Mouse (Mus musculus) stomach, embryonic 14.5 days (tissue): ENCODE measurements around the gene Celf1. TPM values are rescaled to one million over a fixed set of nuclear protein-coding genes. Genes with fewer than 3 reads are reported as not detected.

Experiments used
- ATAC-seq: fragments of 200-750 bp; cut with Nextera tagmentation; 2 replicates; pipeline ENCODE4 v1.8.0; 2017; ENCODE audit warnings: low read depth, moderate TSS enrichment; ENCODE audit not compliant: insufficient number of reproducible peaks, insufficient read depth, low FRiP score
- H3K27ac ChIP-seq: fragments of 300-500 bp; sonication (generic); 2 replicates; pipeline ENCODE4 v1.5.1; 2014; ENCODE audit warnings: mild to moderate bottlenecking, low read length, moderate library complexity, mixed read lengths
- H3K27me3 ChIP-seq: fragments of 300-500 bp; sonication (generic); 2 replicates; pipeline ENCODE4 v1.6.1; 2014; ENCODE audit warnings: low read length, control low read depth, mixed read lengths; ENCODE audit not compliant: control insufficient read depth, insufficient read depth
- H3K36me3 ChIP-seq: fragments of 300-500 bp; sonication (generic); 2 replicates; pipeline ENCODE4 v1.6.1; 2014; ENCODE audit warnings: mild to moderate bottlenecking, control low read depth, low read length, moderate library complexity, mixed read lengths; ENCODE audit not compliant: control insufficient read depth, insufficient read depth
- H3K4me1 ChIP-seq: fragments of 300-500 bp; sonication (generic); 2 replicates; pipeline ENCODE4 v1.6.1; 2014; ENCODE audit warnings: low read length, control low read depth, mixed read lengths; ENCODE audit not compliant: control insufficient read depth, insufficient read depth
- H3K4me2 ChIP-seq: fragments of 300-500 bp; sonication (generic); replicated peaks from 2 replicates; pipeline ENCODE4 v1.6.1; 2014; ENCODE audit warnings: low read depth, low read length, control low read depth
- H3K4me3 ChIP-seq: fragments of 300-500 bp; sonication (generic); 2 replicates; pipeline ENCODE4 v1.5.1; 2014; ENCODE audit warnings: low read depth, low read length, control low read depth
- H3K9ac ChIP-seq: fragments of 300-500 bp; sonication (generic); replicated peaks from 2 replicates; pipeline ENCODE4 v1.6.1; 2014; ENCODE audit warnings: low read depth, mild to moderate bottlenecking, control low read depth, low read length, moderate library complexity, mixed read lengths
- H3K9me3 ChIP-seq: fragments of 300-500 bp; sonication (generic); 2 replicates; pipeline ENCODE4 v1.6.1; 2016; ENCODE audit warnings: low read depth, low read length, control low read depth; ENCODE audit not compliant: control insufficient read depth
- WGBS: fragments of 180-500 bp; shearing (Covaris S2); extraction: QIAGEN DNeasy Blood & Tissue Kit; methylation state at CpG from one replicate; pipeline ENCODE4 v1.1.7; 2014; 5-methylcytosine and 5-hydroxymethylcytosine counted together
- polyA plus RNA-seq: library from polyadenylated mRNA; unstranded; fragments of >200 nt; fragmentation: Nextera tagmentation; extraction: Ambion mirVana; gene quantifications from 2 replicates; pipeline ENCODE4 v1.2.1, GENCODE M21; 2014

Gene Celf1
- polyA plus RNA-seq, 1 experiment from 2014 or later = 75.1 TPM

DNA sequence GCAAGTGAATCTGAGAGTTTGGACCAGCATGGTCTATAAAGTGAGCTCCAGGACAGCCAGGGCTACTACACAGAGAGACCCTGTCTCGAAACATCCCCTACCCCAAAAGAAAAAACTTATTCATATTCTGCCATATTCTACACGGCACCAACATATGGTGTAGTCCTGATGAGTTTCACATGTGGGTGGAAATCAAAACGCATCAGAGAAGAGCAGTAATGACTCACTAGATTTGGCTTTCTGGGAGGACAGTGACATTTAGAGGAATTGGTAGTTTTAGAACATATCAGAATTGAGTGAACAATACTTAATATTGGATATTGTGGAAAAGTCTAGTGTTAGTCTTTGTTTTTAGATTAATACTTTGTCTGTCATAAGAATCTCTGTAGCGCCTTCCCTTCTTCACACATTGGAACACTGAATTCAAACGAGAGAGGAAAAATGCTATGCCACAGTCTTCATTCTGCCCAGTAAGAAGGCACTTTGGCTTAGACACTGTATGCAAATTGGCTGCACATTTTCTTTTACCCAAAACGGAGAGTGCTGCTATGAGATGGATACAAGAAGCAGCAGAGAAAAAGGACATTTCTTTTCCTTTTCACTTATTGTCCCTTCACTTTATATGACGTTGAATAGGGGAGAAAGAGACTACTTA is 35.1 kb downstream of the Celf1 start:
- Histone ChIP-seq H3K27me3 (no peaks in the 10 kb centered on the region), H3K9me3 (no peaks in the 10 kb centered on the region), H3K27ac (no peak overlapping the region), H3K4me1 (no peaks in the 10 kb centered on the region), H3K4me2 (no peak overlapping the region), H3K36me3 (no peaks in the 10 kb centered on the region; the same call in 1 of the 2 replicates), H3K9ac (no peak overlapping the region), H3K4me3 (no peak overlapping the region)
- 84% methylated on average over 7 of the region's 7 CpGs for WGBS
- ATAC-seq = no peak

DNA sequence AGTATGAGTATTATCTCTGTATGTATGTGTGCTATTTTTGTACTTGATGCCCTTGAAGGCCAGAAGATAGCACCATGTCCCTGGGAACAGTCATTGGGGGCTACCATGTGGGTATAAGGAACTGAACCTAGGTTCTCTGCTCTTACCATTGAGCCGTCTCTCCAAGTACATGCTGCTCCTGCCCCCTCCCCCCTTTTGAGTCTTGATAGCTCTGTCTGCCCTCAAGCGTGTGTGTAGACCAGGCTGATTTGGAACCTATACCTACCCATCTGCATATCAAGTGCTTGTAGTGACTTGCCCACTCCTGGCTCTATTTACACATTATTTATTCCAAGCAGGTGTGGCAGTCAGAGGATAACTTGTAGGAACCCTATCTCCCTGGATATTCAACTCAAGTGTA is 36.4 kb downstream of the Celf1 start:
- Histone ChIP-seq H3K4me3 (no peak overlapping the region), H3K4me1 (no peaks in the 10 kb centered on the region), H3K9ac (no peak overlapping the region), H3K27ac (no peak overlapping the region), H3K27me3 (no peaks in the 10 kb centered on the region), H3K36me3 (no peaks in the 10 kb centered on the region; the same call in 1 of the 2 replicates), H3K4me2 (no peak overlapping the region), H3K9me3 (no peaks in the 10 kb centered on the region)
- WGBS = 85% methylated on average over 2 of the region's 2 CpGs
- no peak for ATAC-seq

DNA sequence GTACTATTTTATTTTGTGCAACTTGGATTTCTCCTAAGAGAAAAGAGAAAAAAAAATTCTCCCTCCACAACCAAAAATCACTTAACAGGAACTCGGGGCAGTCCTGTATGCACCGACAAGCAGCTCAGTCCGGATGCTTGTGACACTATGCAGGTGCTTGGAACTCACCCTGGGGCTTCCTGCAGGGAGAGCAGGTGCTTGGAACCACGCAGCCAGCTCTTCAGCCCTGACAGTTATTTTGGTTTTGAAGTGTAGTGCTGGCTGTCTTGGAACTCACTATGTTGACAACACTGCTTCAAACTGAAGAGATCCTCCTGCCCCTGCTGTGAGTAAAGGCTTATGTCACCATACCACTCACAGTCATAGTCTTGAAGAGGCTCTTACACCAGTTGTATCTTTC is 37.1 kb downstream of the Celf1 start:
- no peaks in the 10 kb centered on the region for H3K27me3 ChIP-seq
- H3K4me2 ChIP-seq = no peak overlapping the region
- no peak overlapping the region for H3K9ac ChIP-seq
- H3K9me3 ChIP-seq = no peaks in the 10 kb centered on the region
- no peak overlapping the region for H3K27ac ChIP-seq
- H3K4me1 ChIP-seq = no peaks in the 10 kb centered on the region
- H3K4me3 ChIP-seq = no peak overlapping the region
- no peaks in the 10 kb centered on the region; the same call in 1 of the 2 replicates for H3K36me3 ChIP-seq
- ATAC-seq = no peak
- WGBS = 79% methylated on average over 4 of the region's 4 CpGs

DNA sequence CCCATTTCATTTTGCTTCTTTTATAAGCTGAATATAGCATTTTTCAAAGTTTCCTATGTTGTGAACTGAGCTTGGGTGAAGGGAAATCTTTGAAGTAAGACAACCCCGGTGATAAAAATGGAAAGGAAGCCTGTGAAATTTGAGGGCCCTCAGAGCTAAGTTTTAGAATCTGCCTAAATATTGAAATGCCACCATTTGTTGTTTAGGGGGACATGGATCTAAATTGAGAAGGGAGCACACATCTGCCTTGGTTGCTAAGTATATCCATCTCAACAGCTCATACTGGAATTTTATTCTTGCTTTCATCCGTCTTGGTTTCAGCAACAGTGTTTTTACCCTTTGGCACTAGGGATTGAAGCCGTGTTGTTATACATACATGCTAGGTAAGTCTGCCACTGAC is 45.9 kb downstream of the Celf1 start:
- Histone ChIP-seq H3K9ac (no peak overlapping the region), H3K4me1 (no peaks in the 10 kb centered on the region), H3K4me2 (no peak overlapping the region), H3K27ac (no peak overlapping the region), H3K9me3 (no peaks in the 10 kb centered on the region), H3K36me3 (no peaks in the 10 kb centered on the region; the same call in 1 of the 2 replicates), H3K27me3 (no peaks in the 10 kb centered on the region), H3K4me3 (no peak overlapping the region)
- ATAC-seq = no peak
- WGBS = 86% methylated on average over 3 of the region's 3 CpGs

DNA sequence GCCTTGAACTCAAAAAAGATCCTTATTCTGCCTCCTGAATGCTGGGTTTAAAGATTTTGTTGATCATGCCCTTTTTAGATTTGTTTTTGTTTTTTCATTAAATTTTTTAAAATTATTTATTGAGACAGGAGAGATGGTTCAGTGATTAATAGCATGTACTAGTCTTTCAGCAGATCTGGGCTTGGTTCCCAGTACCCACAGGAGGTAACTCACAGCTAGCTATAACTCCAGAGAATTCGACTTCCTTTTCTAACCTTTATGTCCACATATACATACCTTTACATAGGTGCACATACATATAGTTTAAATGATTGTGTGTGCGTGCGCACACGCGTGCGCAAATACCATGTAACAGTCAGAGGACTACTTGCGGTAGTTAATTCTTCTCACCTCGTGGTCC is 68.4 kb downstream of the Celf1 start:
- Histone ChIP-seq H3K4me3 (no peak overlapping the region), H3K9me3 (no peaks in the 10 kb centered on the region), H3K9ac (no peak overlapping the region), H3K27me3 (no peaks in the 10 kb centered on the region), H3K36me3 (peaks cover 83% of the 10 kb centered on the region), H3K4me1 (no peaks in the 10 kb centered on the region), H3K27ac (no peak overlapping the region), H3K4me2 (no peak overlapping the region)
- 99% methylated on average over 8 of the region's 8 CpGs for WGBS
- ATAC-seq = no peak

DNA sequence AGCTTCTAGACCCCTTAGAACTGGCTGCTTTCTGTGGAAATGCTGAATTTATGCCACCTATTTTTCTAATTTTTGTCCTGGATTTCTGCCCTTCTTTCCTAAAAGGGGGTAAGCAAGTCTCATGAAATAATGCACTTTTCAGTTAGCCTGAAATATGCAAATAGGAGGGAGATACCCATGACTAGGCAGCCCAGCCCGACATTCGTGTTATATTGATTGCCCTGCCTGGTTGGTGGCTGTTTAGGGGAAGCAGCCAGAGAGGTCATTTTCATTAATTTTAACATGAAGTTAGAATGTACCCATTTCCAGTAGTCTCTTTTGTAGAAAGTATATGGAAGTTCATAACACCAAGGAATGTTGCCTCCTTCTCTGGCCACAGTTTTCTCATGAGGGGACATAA is 73.7 kb downstream of the Celf1 start:
- Histone ChIP-seq H3K4me1 (no peaks in the 10 kb centered on the region), H3K4me2 (no peak overlapping the region), H3K27ac (no peak overlapping the region), H3K4me3 (no peak overlapping the region), H3K9me3 (no peaks in the 10 kb centered on the region), H3K9ac (no peak overlapping the region), H3K27me3 (no peaks in the 10 kb centered on the region), H3K36me3 (peaks cover 80% of the 10 kb centered on the region)
- ATAC-seq = no peak
- 83% methylated on average over 2 of the region's 2 CpGs for WGBS

DNA sequence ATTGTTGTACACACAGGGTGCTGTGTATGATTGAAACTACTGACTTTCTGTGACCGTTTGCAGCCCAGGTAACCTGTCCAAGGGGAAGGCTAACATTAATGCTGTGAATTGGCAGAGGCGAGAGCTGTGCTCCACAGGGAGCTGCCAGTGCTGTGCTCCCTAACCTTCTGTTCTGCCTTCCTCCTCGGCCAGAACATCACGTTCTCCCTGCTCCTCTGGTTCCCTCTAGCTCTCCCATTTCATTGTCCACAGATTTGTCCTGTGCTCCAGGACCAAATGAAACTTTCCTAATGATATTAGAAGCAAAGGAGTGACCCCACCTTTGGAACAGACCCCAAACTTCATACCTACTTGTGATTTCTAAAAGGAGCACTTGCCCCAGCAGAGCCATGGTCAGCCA is 75.2 kb downstream of the Celf1 start:
- Histone ChIP-seq H3K4me2 (no peak overlapping the region), H3K4me1 (no peaks in the 10 kb centered on the region), H3K27ac (no peak overlapping the region), H3K4me3 (no peak overlapping the region), H3K9ac (no peak overlapping the region), H3K36me3 (peaks cover 71% of the 10 kb centered on the region), H3K9me3 (no peaks in the 10 kb centered on the region), H3K27me3 (no peaks in the 10 kb centered on the region)
- 91% methylated on average over 4 of the region's 4 CpGs for WGBS
- no peak for ATAC-seq

DNA sequence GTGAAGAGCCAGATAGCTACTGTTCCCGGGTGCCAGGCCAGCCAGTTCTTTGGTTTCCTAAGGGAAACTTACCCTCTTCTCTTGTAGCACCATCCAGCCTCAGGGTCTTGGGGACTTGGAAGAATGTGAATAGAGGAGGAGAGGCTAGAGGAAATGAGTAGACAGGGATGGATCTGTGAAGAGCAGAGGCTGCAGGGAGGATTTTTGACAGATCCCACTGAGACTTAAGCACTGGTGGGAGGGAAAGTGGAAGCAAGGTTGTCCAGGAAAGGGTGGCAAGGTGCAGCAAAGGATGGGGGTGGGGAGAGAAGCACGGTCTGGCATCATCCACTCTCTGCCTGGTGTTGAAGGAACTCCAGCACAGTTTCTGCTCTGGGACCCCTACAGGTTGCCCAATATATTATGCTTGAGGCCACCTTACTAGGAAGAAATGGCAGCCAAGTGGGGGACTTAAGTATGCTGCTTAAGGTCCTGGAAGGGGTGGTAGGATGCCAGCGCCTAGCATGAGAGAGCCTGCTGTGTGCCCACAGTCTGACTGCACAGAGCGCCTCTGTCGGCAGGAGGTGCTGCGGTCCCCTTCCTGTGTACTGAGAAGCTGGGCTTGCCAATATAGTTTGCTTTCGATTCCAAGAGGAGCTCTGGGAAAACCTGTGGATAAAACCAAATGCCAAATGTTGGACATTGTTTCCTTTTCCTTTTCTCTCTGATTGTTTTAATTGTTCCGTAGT is 78.0 kb downstream of the Celf1 start:
- no peaks in the 10 kb centered on the region for H3K4me1 ChIP-seq
- WGBS = 82% methylated on average over 8 of the region's 8 CpGs
- H3K27ac ChIP-seq = no peak overlapping the region
- no peak overlapping the region for H3K4me2 ChIP-seq
- no peak overlapping the region for H3K4me3 ChIP-seq
- peaks cover 52% of the 10 kb centered on the region for H3K36me3 ChIP-seq
- no peak overlapping the region for H3K9ac ChIP-seq
- no peaks in the 10 kb centered on the region for H3K27me3 ChIP-seq
- no peak for ATAC-seq
- H3K9me3 ChIP-seq = no peaks in the 10 kb centered on the region
